Comparison of ENCODE assay signal across 8 mouse cellular contexts in genomic region chr8:57653768-57654125, GRCm38 (mm10). TPM values are rescaled to one million over a fixed set of nuclear protein-coding genes. Genes with fewer than 3 reads are reported as not detected.
DNase-seq lines count a peak whose midpoint lies in the region; ATAC-seq lines count a peak whose summit lies in the region.

No protein-coding gene starts in this region.

- no peak for ATAC-seq in megakaryocyte, adult 5-6 weeks (ENCODE audit: poor library complexity, severe bottlenecking)
- ATAC-seq in stomach, embryonic 16.5 days (ENCODE audit: insufficient read depth, low FRiP score): no peak

- 31% methylated on average over 7 of the region's 7 CpGs for WGBS in forebrain, embryonic 10.5 days
- 26% methylated on average over 7 of the region's 7 CpGs for WGBS in limb, embryonic 10.5 days
- 17% methylated on average over 7 of the region's 7 CpGs for WGBS in stomach, embryonic 16.5 days

- no peaks in the 10 kb centered on the region for H3K9me3 ChIP-seq in megakaryocyte, embryonic 14.5 days
- H3K9me3 ChIP-seq in forebrain, embryonic 10.5 days: no peaks in the 10 kb centered on the region
- no peaks in the 10 kb centered on the region for H3K9me3 ChIP-seq in limb, embryonic 10.5 days (replicated peaks)
- no peaks in the 10 kb centered on the region for H3K9me3 ChIP-seq in stomach, embryonic 16.5 days (replicated peaks; ENCODE audit: control insufficient read depth, low read length)

- H3K4me2 ChIP-seq in stomach, embryonic 16.5 days (ENCODE audit: low read depth, low read length): peak overlapping the region; percentile 87

- no peaks in the 10 kb centered on the region for H3K27me3 ChIP-seq in megakaryocyte, embryonic 14.5 days (replicated peaks)
- H3K27me3 ChIP-seq in forebrain, embryonic 10.5 days (ENCODE audit: poor library complexity, severe bottlenecking): peaks cover 14% of the 10 kb centered on the region; the same call in 1 of the 2 replicates
- no peaks in the 10 kb centered on the region for H3K27me3 ChIP-seq in limb, embryonic 10.5 days (ENCODE audit: low read depth, poor library complexity, severe bottlenecking)
- no peaks in the 10 kb centered on the region for H3K27me3 ChIP-seq in stomach, embryonic 16.5 days (ENCODE audit: control insufficient read depth, insufficient read depth, low read length)

- no peak for DNase-seq in forebrain, embryonic 10.5 days (ENCODE audit: extremely low spot score, low spot score)
- DNase-seq in limb, embryonic 10.5 days (ENCODE audit: low spot score): no peak
- DNase-seq in adrenal gland, adult 2 months: no peak
- DNase-seq in spleen, adult 12 weeks (ENCODE audit: low spot score): no peak
- DNase-seq in cerebellum, adult 11 months: no peak

- 0 out of 2 replicates have a peak overlapping the region, but pooled peaks have one; percentile 42 for H3K9ac ChIP-seq in stomach, embryonic 16.5 days (ENCODE audit: low read length)

- H3K4me1 ChIP-seq in megakaryocyte, embryonic 14.5 days: peaks cover 36% of the 10 kb centered on the region
- H3K4me1 ChIP-seq in forebrain, embryonic 10.5 days: peaks cover 41% of the 10 kb centered on the region
- peaks cover 26% of the 10 kb centered on the region for H3K4me1 ChIP-seq in limb, embryonic 10.5 days
- peaks cover 7% of the 10 kb centered on the region; the same call in 1 of the 2 replicates for H3K4me1 ChIP-seq in stomach, embryonic 16.5 days (ENCODE audit: control insufficient read depth, insufficient read depth, low read length)

- H3K4me3 ChIP-seq in megakaryocyte, embryonic 14.5 days (replicated peaks): peak overlapping the region; percentile 96
- H3K4me3 ChIP-seq in forebrain, embryonic 10.5 days: peak overlapping the region; percentile 92
- peak overlapping the region; percentile 95 for H3K4me3 ChIP-seq in limb, embryonic 10.5 days
- peak overlapping the region; percentile 91 for H3K4me3 ChIP-seq in stomach, embryonic 16.5 days (replicated peaks; ENCODE audit: low read length)

- H3K36me3 ChIP-seq in megakaryocyte, embryonic 14.5 days (replicated peaks; ENCODE audit: low read length): peaks cover 38% of the 10 kb centered on the region
- H3K36me3 ChIP-seq in forebrain, embryonic 10.5 days (replicated peaks): no peaks in the 10 kb centered on the region
- no peaks in the 10 kb centered on the region for H3K36me3 ChIP-seq in limb, embryonic 10.5 days
- no peaks in the 10 kb centered on the region for H3K36me3 ChIP-seq in stomach, embryonic 16.5 days (ENCODE audit: control insufficient read depth, insufficient read depth, low read length)

- peak overlapping the region; percentile 97; the same call in 1 of the 2 replicates for H3K27ac ChIP-seq in forebrain, embryonic 10.5 days
- no peak overlapping the region for H3K27ac ChIP-seq in limb, embryonic 10.5 days
- peak overlapping the region; percentile 97 for H3K27ac ChIP-seq in stomach, embryonic 16.5 days (ENCODE audit: low read length)

RNA-seq across cellular contexts. Expression of gene Galnt7, which starts 0.9 kb away (rescaled TPM):
- polyA plus RNA-seq in megakaryocyte, embryonic 14.5 days (2012; ENCODE audit: insufficient read depth, low replicate concordance): 0.96 and 2.2 TPM in 2 replicates
- 12.3 and 16.4 TPM in 2 replicates for total RNA-seq in megakaryocyte, adult 5-6 weeks (2015)
- 13.0 and 18.1 TPM in 2 replicates for total RNA-seq in megakaryocyte, adult 5-6 weeks (2017)
- polyA plus RNA-seq in forebrain, embryonic 10.5 days (2016; fragmentation: Nextera tagmentation; extraction: Ambion mirVana): 24.2 and 25.9 TPM in 2 replicates
- 26.4 and 29.3 TPM in 2 replicates for polyA plus RNA-seq in limb, embryonic 10.5 days (2016; fragmentation: Nextera tagmentation; extraction: Ambion mirVana)
- polyA plus RNA-seq in stomach, embryonic 16.5 days (2015; fragmentation: Nextera tagmentation; extraction: Ambion mirVana): 39.9 and 45.9 TPM in 2 replicates
- 10 to 100 TPM; 11.0 to 12.6 TPM for total RNA-seq in adrenal gland, adult 2 months (2021)
- polyA plus RNA-seq in adrenal gland, adult 2 months (2012; rRNA removed): 0.84 and 0.95 TPM in 2 replicates
